ENCODE assay signal across 7 mouse cellular contexts in the genomic region with DNA sequence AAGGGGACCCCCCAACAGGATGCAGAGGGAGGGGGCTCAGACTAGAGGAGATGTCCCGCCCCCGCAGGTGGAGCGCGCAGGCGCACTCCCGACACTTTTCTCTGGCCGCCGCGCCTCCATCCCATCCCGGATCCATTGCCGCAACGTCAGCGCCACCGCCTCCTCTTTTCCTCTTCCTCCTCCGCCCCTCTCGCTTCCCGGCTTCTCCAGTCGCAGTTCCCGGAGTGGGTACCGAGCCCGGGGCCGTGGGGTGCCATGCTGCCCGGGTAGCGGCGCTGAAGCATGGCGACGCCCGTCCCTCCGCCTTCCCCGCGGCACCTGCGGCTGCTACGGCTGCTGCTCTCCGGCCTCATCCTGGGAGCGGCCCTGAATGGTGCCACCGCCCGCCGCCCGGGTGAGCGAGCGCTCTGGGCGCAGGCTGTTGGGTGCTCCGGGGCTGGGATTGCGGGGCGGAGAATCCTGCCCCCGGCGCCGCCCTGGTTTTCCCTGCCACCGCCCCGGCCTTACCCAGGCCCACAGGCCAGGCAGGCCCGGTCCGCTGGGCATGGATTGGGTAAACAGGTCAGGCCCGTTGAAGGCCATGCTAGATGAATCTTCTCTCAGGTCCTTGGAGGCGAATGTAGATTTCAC. TPM values are rescaled to one million over a fixed set of nuclear protein-coding genes. Genes with fewer than 3 reads are reported as not detected.
DNase-seq lines count a peak whose midpoint lies in the region; ATAC-seq lines count a peak whose summit lies in the region.

No protein-coding gene starts in this region.

- H3K9ac ChIP-seq in embryonic facial prominence, embryonic 11.5 days (replicated peaks; ENCODE audit: low read length): peak overlapping the region; percentile 70
- H3K9ac ChIP-seq in midbrain, embryonic 13.5 days (replicated peaks): peak overlapping the region; percentile 99
- H3K9ac ChIP-seq in stomach, embryonic 14.5 days (replicated peaks; ENCODE audit: low read depth, low read length): peak overlapping the region; percentile 50; the same call in 1 of the 2 replicates

- H3K27ac ChIP-seq in embryonic facial prominence, embryonic 11.5 days (replicated peaks; ENCODE audit: low read depth, low read length): no peak overlapping the region
- H3K27ac ChIP-seq in midbrain, embryonic 13.5 days: peak overlapping the region; percentile 92
- H3K27ac ChIP-seq in stomach, embryonic 14.5 days (ENCODE audit: low read length): peak overlapping the region; percentile 61; the same call in 1 of the 2 replicates

- intact Hi-C loops in left cerebral cortex, postnatal 4 days (cut with DNase I): no loop called here

- peak; percentile 79 for DNase-seq in adrenal gland, postnatal 14 days
- peak; percentile 43 for DNase-seq in embryonic facial prominence, embryonic 11.5 days (ENCODE audit: low spot score)
- DNase-seq in heart, adult 9 months (ENCODE audit: low spot score in 2 of 2): peak; percentile 73 to 77
- DNase-seq in kidney, adult 8-10 months: peak; percentile 47 to 61
- peak; percentile 91 for DNase-seq in left cerebral cortex, postnatal 4 days

- H3K9me3 ChIP-seq in embryonic facial prominence, embryonic 11.5 days (replicated peaks; ENCODE audit: control insufficient read depth, low read length): no peaks in the 10 kb centered on the region
- H3K9me3 ChIP-seq in midbrain, embryonic 13.5 days: no peaks in the 10 kb centered on the region
- H3K9me3 ChIP-seq in stomach, embryonic 14.5 days (ENCODE audit: control insufficient read depth, low read depth, low read length): no peaks in the 10 kb centered on the region

- H3K4me1 ChIP-seq in embryonic facial prominence, embryonic 11.5 days (ENCODE audit: control insufficient read depth, insufficient read depth, low read length): no peaks in the 10 kb centered on the region
- peaks cover 44% of the 10 kb centered on the region for H3K4me1 ChIP-seq in midbrain, embryonic 13.5 days (replicated peaks)
- H3K4me1 ChIP-seq in stomach, embryonic 14.5 days (ENCODE audit: control insufficient read depth, insufficient read depth, low read length): peaks cover 7% of the 10 kb centered on the region

- H3K4me2 ChIP-seq in embryonic facial prominence, embryonic 11.5 days (ENCODE audit: low read depth, low read length): peak overlapping the region; percentile 80
- peak overlapping the region; percentile 72 for H3K4me2 ChIP-seq in midbrain, embryonic 13.5 days (replicated peaks)
- H3K4me2 ChIP-seq in stomach, embryonic 14.5 days (replicated peaks; ENCODE audit: low read depth, low read length): peak overlapping the region; percentile 72

- H3K27me3 ChIP-seq in embryonic facial prominence, embryonic 11.5 days (ENCODE audit: control insufficient read depth, insufficient read depth, low read length): peaks cover 21% of the 10 kb centered on the region
- H3K27me3 ChIP-seq in midbrain, embryonic 13.5 days: peaks cover 34% of the 10 kb centered on the region
- H3K27me3 ChIP-seq in stomach, embryonic 14.5 days (ENCODE audit: control insufficient read depth, insufficient read depth, low read length): peaks cover 14% of the 10 kb centered on the region

- WGBS in embryonic facial prominence, embryonic 11.5 days: 2% methylated on average over 45 of the region's 54 CpGs
- WGBS in midbrain, embryonic 13.5 days: 1% methylated on average over 54 of the region's 54 CpGs
- WGBS in stomach, embryonic 14.5 days: under 1% methylated on average over 53 of the region's 54 CpGs

- ATAC-seq in embryonic facial prominence, embryonic 11.5 days (replicated peaks; ENCODE audit: insufficient number of reproducible peaks, low FRiP score, low TSS enrichment, low read depth): peak; percentile 7; the same call in 1 of the 2 replicates
- ATAC-seq in midbrain, embryonic 13.5 days: peak; percentile 73
- peak; percentile 56 for ATAC-seq in stomach, embryonic 14.5 days (ENCODE audit: insufficient number of reproducible peaks, insufficient read depth, low FRiP score, low read depth)

- peak overlapping the region; percentile 54 for H3K4me3 ChIP-seq in embryonic facial prominence, embryonic 11.5 days (ENCODE audit: low read depth, low read length)
- peak overlapping the region; percentile 97 for H3K4me3 ChIP-seq in midbrain, embryonic 13.5 days (replicated peaks)
- H3K4me3 ChIP-seq in stomach, embryonic 14.5 days (ENCODE audit: low read depth, low read length): peak overlapping the region; percentile 60

- H3K36me3 ChIP-seq in embryonic facial prominence, embryonic 11.5 days (replicated peaks; ENCODE audit: control insufficient read depth, insufficient read depth, low read depth, low read length): no peaks in the 10 kb centered on the region
- peaks cover 27% of the 10 kb centered on the region for H3K36me3 ChIP-seq in midbrain, embryonic 13.5 days
- no peaks in the 10 kb centered on the region for H3K36me3 ChIP-seq in stomach, embryonic 14.5 days (ENCODE audit: control insufficient read depth, insufficient read depth, low read length)

RNA-seq across cellular contexts. Expression of a gene that starts 3.9 kb away (rescaled TPM):
- 77.2 and 90.9 TPM in 2 replicates for total RNA-seq in adrenal gland, postnatal 14 days (2021)
- polyA plus RNA-seq in embryonic facial prominence, embryonic 11.5 days (2014; fragmentation: Nextera tagmentation; extraction: Ambion mirVana): 26.8 and 38.0 TPM in 2 replicates
- 100 to 1,000 TPM; 478 to 490 TPM for total RNA-seq in left cerebral cortex, postnatal 4 days (2021)
- 380 and 389 TPM in 2 replicates for polyA plus RNA-seq in midbrain, embryonic 13.5 days (2015; fragmentation: Nextera tagmentation; extraction: Ambion mirVana)
- polyA plus RNA-seq in stomach, embryonic 14.5 days (2014; fragmentation: Nextera tagmentation; extraction: Ambion mirVana): 48.3 and 53.7 TPM in 2 replicates

RNA-seq across cellular contexts. Expression of a gene that starts 7.4 kb away (rescaled TPM):
- 7.6 and 9.5 TPM in 2 replicates for total RNA-seq in adrenal gland, postnatal 14 days (2021)
- polyA plus RNA-seq in embryonic facial prominence, embryonic 11.5 days (2014; fragmentation: Nextera tagmentation; extraction: Ambion mirVana): 0.10 and 0.28 TPM in 2 replicates
- 1 to 10 TPM; 6.8 to 7.2 TPM for total RNA-seq in left cerebral cortex, postnatal 4 days (2021)
- polyA plus RNA-seq in midbrain, embryonic 13.5 days (2015; fragmentation: Nextera tagmentation; extraction: Ambion mirVana): 0.62 and 1.0 TPM in 2 replicates
- polyA plus RNA-seq in stomach, embryonic 14.5 days (2014; fragmentation: Nextera tagmentation; extraction: Ambion mirVana): 8.0 and 9.0 TPM in 2 replicates

RNA-seq across cellular contexts. Expression of a gene that starts 20.0 kb away (rescaled TPM):
- 4.7 TPM in 1 of 2 replicates, not detected in the other for total RNA-seq in adrenal gland, postnatal 14 days (2021)
- not detected in 2 replicates for polyA plus RNA-seq in embryonic facial prominence, embryonic 11.5 days (2014; fragmentation: Nextera tagmentation; extraction: Ambion mirVana)
- under 1 TPM in 1 of 2 experiments, not detected in 1; 0.16 TPM for total RNA-seq in left cerebral cortex, postnatal 4 days (2021)
- 0.49 TPM in 1 of 2 replicates, not detected in the other for polyA plus RNA-seq in midbrain, embryonic 13.5 days (2015; fragmentation: Nextera tagmentation; extraction: Ambion mirVana)
- polyA plus RNA-seq in stomach, embryonic 14.5 days (2014; fragmentation: Nextera tagmentation; extraction: Ambion mirVana): 0.12 TPM in 1 of 2 replicates, not detected in the other

RNA-seq across cellular contexts. Expression of a gene that starts 25.4 kb away (rescaled TPM):
- 29.3 and 30.1 TPM in 2 replicates for total RNA-seq in adrenal gland, postnatal 14 days (2021)
- polyA plus RNA-seq in embryonic facial prominence, embryonic 11.5 days (2014; fragmentation: Nextera tagmentation; extraction: Ambion mirVana): 2.2 TPM in 2 replicates
- total RNA-seq in left cerebral cortex, postnatal 4 days (2021): 10 to 100 TPM; 78.4 to 99.2 TPM
- polyA plus RNA-seq in midbrain, embryonic 13.5 days (2015; fragmentation: Nextera tagmentation; extraction: Ambion mirVana): 10.2 and 11.1 TPM in 2 replicates
- 5.4 and 6.4 TPM in 2 replicates for polyA plus RNA-seq in stomach, embryonic 14.5 days (2014; fragmentation: Nextera tagmentation; extraction: Ambion mirVana)

RNA-seq across cellular contexts. Expression of a gene that starts 31.0 kb away (rescaled TPM):
- total RNA-seq in adrenal gland, postnatal 14 days (2021): 3.4 and 3.5 TPM in 2 replicates
- polyA plus RNA-seq in embryonic facial prominence, embryonic 11.5 days (2014; fragmentation: Nextera tagmentation; extraction: Ambion mirVana): 39.1 and 43.2 TPM in 2 replicates
- total RNA-seq in left cerebral cortex, postnatal 4 days (2021): 10 to 100 TPM; 11.7 to 11.8 TPM
- polyA plus RNA-seq in midbrain, embryonic 13.5 days (2015; fragmentation: Nextera tagmentation; extraction: Ambion mirVana): 23.1 and 25.5 TPM in 2 replicates
- 31.3 and 36.4 TPM in 2 replicates for polyA plus RNA-seq in stomach, embryonic 14.5 days (2014; fragmentation: Nextera tagmentation; extraction: Ambion mirVana)

Comparison
In these comparisons a context has a peak if more than half of its experiments do, and no peak if none do; other contexts are left out.
1. ATAC-seq: peak in every context shown above with its lines; median percentile 73 in midbrain, embryonic 13.5 days; 56 in stomach, embryonic 14.5 days; 7 in embryonic facial prominence, embryonic 11.5 days.